Mouse (Mus musculus) ES-Bruce4 (cell line): ENCODE data around the gene Rhox12.
A peak's percentile ranks its signal among the peaks of the same experiment; 100 is the strongest.

ENCODE experiments used
- CTCF ChIP-seq: IDR thresholded peaks from one replicate; pipeline ENCODE4 v1.8.1; 2011; ENCODE audit warnings: low read depth, low read length
- POLR2A ChIP-seq: IDR thresholded peaks from one replicate; pipeline ENCODE4 v1.8.1; 2011; ENCODE audit warnings: low read length; ENCODE audit not compliant: insufficient read depth

GRCm38 (mm10) chrX:38084226-38084625 lies 26.5 kb downstream of the Rhox12 start:
- TF ChIP-seq POLR2A (no peak), CTCF (peak; percentile 72)
